Mouse (Mus musculus) spleen, adult 2 months (tissue): ENCODE data around the gene Gm5431.

ENCODE experiments used
- CTCF ChIP-seq: fragments of 200-500 bp; IDR thresholded peaks from 2 replicates; pipeline ENCODE4 v1.5.1; 2011; ENCODE audit warnings: mild to moderate bottlenecking, inconsistent platforms; ENCODE audit not compliant: insufficient read depth, insufficient read length, insufficient replicate concordance; ENCODE audit errors: extremely low read depth
- POLR2A ChIP-seq: fragments of 200-500 bp; IDR thresholded peaks from 2 replicates; pipeline ENCODE4 v1.6.1; 2011; ENCODE audit warnings: low read depth, low read length, inconsistent platforms

DNA sequence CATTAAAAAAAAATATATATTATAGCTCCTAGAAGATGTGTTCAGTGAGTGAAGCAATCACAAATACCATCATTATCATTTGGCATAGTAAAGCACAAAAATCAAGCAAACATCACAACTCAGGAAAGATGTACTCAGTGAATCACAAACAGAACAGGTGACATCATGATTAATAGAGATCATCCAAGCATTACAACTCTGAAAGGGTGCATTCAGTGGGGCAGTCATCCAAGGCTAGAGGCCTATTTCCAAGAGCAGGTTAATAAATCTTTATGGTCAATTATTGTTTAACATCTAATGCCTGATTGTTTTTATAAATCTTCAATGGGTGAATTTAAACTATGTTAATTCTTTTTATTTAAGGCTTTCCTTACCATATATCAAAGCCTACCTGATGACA, 61.2 kb downstream of the Gm5431 start:
- TF ChIP-seq CTCF (no peak), POLR2A (no peak)
